Comparison of ENCODE assay signal across 36 mouse cellular contexts in the genomic region with DNA sequence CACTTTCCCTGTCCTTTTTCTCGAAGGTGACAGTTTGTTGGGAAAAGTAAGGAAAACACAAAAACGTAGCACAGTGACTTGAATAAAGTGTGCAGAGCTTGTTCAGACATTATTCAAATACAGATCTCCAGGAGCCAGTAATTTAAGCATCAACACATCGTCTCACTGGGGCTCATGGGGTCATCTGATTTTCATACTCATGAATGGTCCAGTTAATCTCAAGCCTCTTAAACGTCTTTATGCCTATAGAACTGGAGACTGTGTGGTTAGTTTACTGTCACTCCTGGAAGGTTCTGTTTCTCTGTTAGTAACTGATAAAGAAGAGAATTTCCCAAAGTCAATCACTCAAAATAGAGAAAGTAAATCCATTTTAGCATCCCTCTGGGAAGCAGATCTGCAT.
"Had no signal": no experiment of that assay in that cellular context is flagged by ENCODE, and none has a peak within 500 bp of the region (broad histone marks: within the 10 kb centered on the region; RNA-seq: fewer than 3 reads in every experiment).

No protein-coding gene starts in this region.

- H3K4me1 ChIP-seq: heart, embryonic 10.5 days; heart, embryonic 12.5 days; heart, embryonic 13.5 days; heart, embryonic 15.5 days; hindbrain, embryonic 10.5 days; hindbrain, embryonic 12.5 days; hindbrain, embryonic 15.5 days; intestine, embryonic 15.5 days; kidney, embryonic 15.5 days had no signal

- H3K27me3 ChIP-seq: heart, embryonic 12.5 days; heart, embryonic 13.5 days; heart, embryonic 15.5 days; hindbrain, embryonic 12.5 days; hindbrain, embryonic 13.5 days; hindbrain, embryonic 15.5 days; intestine, embryonic 15.5 days; kidney, embryonic 15.5 days had no signal

- DNase-seq: heart, adult 18-20 months; heart, adult 2 months; heart, postnatal 10 days; heart, postnatal 14 days; heart, postnatal 36 days; heart, postnatal 4 days; kidney, adult 11 months; kidney, adult 18-20 months; kidney, adult 2 months; kidney, adult 8-10 months; kidney, adult 9 months; kidney, postnatal 10 days; kidney, postnatal 14 days; kidney, postnatal 25 days; kidney, postnatal 36 days; kidney, postnatal 4 days; layer of hippocampus, adult 9-11 months had no signal

- H3K4me2 ChIP-seq: heart, embryonic 11.5 days; heart, embryonic 12.5 days; heart, embryonic 13.5 days; heart, embryonic 15.5 days; hindbrain, embryonic 12.5 days; hindbrain, embryonic 13.5 days; hindbrain, embryonic 14.5 days; hindbrain, embryonic 15.5 days; intestine, embryonic 15.5 days; kidney, embryonic 15.5 days had no signal

- H3K9ac ChIP-seq: heart, embryonic 12.5 days; heart, embryonic 13.5 days; heart, embryonic 15.5 days; hindbrain, embryonic 12.5 days; hindbrain, embryonic 13.5 days; hindbrain, embryonic 14.5 days; hindbrain, embryonic 15.5 days; intestine, embryonic 15.5 days; kidney, embryonic 15.5 days had no signal

- ATAC-seq: hindbrain, embryonic 16.5 days; hindbrain, postnatal 0 days; inflammation-experienced regulatory T-cells, adult 6 months; intestine, embryonic 15.5 days; intestine, embryonic 16.5 days; intestine, postnatal 0 days had no signal

- H3K4me3 ChIP-seq: heart, adult 2 months; heart, embryonic 10.5 days; heart, embryonic 12.5 days; heart, embryonic 13.5 days; heart, embryonic 15.5 days; hindbrain, embryonic 10.5 days; hindbrain, embryonic 12.5 days; hindbrain, embryonic 13.5 days; hindbrain, embryonic 15.5 days; intestine, embryonic 15.5 days; kidney, embryonic 15.5 days; layer of hippocampus, adult 2 months had no signal

- H3K27ac ChIP-seq: heart, adult 2 months; heart, embryonic 10.5 days; heart, embryonic 13.5 days; heart, embryonic 15.5 days; hindbrain, embryonic 10.5 days; hindbrain, embryonic 12.5 days; hindbrain, embryonic 13.5 days; hindbrain, embryonic 14.5 days; hindbrain, embryonic 15.5 days; hindbrain, postnatal 0 days; intestine, embryonic 15.5 days; kidney, embryonic 15.5 days; kidney, postnatal 0 days; layer of hippocampus, adult 2 months had no signal

- H3K9me3 ChIP-seq: heart, embryonic 10.5 days; heart, embryonic 12.5 days; heart, embryonic 13.5 days; heart, embryonic 15.5 days; hindbrain, embryonic 10.5 days; hindbrain, embryonic 12.5 days; hindbrain, embryonic 13.5 days; hindbrain, embryonic 15.5 days; intestine, embryonic 15.5 days; kidney, embryonic 15.5 days had no signal

- H3K36me3 ChIP-seq: heart, embryonic 10.5 days; heart, embryonic 12.5 days; heart, embryonic 13.5 days; heart, embryonic 15.5 days; hindbrain, embryonic 10.5 days; hindbrain, embryonic 12.5 days; hindbrain, embryonic 13.5 days; hindbrain, embryonic 15.5 days; intestine, embryonic 15.5 days; kidney, embryonic 15.5 days had no signal
